Mouse (Mus musculus) embryonic fibroblast, embryonic 13.5 days (primary cell): Measurements from ENCODE around the gene Vars.

ENCODE experiments used
- CTCF ChIP-seq: IDR thresholded peaks from 2 replicates; pipeline ENCODE4 v1.5.1; 2011; ENCODE audit warnings: mild to moderate bottlenecking, control low read depth, low read length, moderate library complexity, borderline replicate concordance; ENCODE audit not compliant: insufficient read depth
- POLR2A ChIP-seq: IDR thresholded peaks from 2 replicates; pipeline ENCODE4 v1.6.1; 2011; ENCODE audit warnings: low read depth, mild to moderate bottlenecking, control low read depth, low read length, moderate library complexity

DNA sequence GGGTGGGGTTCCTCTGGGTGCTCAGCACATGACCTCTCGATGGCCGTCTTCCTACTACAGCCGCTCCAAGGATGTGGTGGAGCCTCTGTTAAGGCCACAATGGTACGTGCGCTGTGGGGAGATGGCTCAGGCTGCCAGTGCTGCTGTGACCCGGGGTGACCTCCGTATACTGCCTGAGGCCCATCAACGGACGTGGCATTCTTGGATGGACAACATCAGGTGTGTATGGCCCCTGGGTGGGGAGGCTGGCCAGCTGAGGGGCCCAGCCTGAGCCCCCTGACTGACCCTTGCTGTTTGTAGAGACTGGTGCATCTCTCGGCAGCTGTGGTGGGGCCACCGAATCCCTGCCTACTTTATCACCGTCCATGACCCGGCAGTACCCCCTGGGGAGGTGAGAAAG, 11.6 kb downstream of the Vars start:
- TF ChIP-seq CTCF: no peak
- TF ChIP-seq POLR2A: no peak
